Mouse (Mus musculus): ENCODE data around the gene Sds. TPM values are rescaled to one million over a fixed set of nuclear protein-coding genes. Genes with fewer than 3 reads are reported as not detected.
A peak's percentile ranks its signal among the peaks of the same experiment; 100 is the strongest.

The Sds gene
- polyA plus RNA-seq, 1 experiment: not detected

DNA sequence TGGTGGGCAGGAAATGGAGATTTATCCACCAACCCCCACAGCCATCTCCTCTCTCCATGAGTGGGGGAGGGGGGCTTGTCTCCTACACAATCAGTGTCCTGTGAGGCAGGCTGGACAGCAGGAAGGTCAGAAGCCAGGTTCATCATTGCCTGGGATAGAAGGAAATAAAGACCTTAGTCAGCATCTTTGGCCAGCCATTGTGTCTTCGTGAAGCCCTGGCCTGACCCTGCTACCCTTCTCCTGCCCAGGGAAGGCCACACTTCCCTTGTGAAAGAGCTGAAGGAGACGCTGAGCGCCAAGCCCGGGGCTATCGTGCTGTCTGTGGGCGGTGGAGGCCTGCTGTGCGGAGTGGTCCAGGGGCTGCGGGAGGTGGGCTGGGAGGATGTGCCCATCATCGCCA is 4.9 kb downstream of the Sds start:
- TF ChIP-seq POLR2A (IDR thresholded peaks at IDR 0.05; ENCODE audit: low read depth, low read length) (no peak), CTCF (IDR thresholded peaks at IDR 0.05; ENCODE audit: borderline replicate concordance, insufficient read depth, low read length) (no peak)
- Histone ChIP-seq H3K4me1 (ENCODE audit: control insufficient read depth, insufficient read depth, low read length) (no peaks in the 10 kb centered on the region), H3K4me3 (ENCODE audit: insufficient read depth, low read length) (no peak overlapping the region), H3K27ac (ENCODE audit: insufficient read depth, low read length) (no peak overlapping the region)

DNA sequence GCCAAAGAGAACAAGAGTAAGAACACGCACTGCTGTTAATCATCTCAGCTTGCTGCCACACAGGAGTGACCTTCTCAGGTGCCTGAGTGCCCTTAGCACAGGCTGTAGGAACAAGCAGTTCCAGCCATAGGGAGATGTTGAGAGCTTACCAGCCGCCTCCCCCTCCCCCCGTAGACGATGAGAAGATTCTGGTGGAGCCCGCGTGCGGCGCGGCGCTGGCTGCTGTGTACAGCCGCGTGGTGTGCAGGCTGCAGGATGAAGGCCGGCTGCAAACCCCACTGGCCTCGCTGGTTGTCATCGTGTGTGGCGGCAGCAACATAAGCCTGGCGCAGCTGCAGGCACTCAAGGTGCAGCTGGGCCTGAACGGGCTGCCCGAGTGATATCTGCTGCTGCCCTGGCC is 7.1 kb downstream of the Sds start:
- Histone ChIP-seq H3K4me3 (ENCODE audit: insufficient read depth, low read length) (no peak overlapping the region), H3K27ac (ENCODE audit: insufficient read depth, low read length) (no peak overlapping the region), H3K4me1 (ENCODE audit: control insufficient read depth, insufficient read depth, low read length) (no peaks in the 10 kb centered on the region)
- TF ChIP-seq CTCF (IDR thresholded peaks at IDR 0.05; ENCODE audit: borderline replicate concordance, insufficient read depth, low read length) (no peak), POLR2A (IDR thresholded peaks at IDR 0.05; ENCODE audit: low read depth, low read length) (no peak)

DNA sequence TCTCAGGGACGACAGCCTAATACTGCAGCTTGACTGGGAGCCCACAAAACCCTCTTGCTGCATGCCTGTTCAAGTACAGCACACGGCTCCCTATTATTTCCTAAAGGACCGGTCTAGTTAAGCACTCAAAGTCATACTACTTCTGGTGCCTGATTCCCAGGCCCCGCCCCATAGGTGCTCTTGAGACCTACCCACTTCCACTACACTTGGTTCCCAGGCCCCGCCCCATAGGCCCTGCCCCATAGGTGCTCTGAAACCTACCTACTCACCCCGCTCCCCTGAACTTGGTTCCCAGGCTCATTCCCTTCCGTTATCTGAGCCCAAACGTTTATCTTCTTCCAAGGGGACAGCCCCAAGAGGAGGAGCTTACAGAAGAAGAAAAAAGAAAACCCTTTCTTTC is 11.5 kb downstream of the Sds start:
- H3K4me3 ChIP-seq (ENCODE audit: insufficient read depth, low read length): no peak overlapping the region
- H3K4me1 ChIP-seq (ENCODE audit: control insufficient read depth, insufficient read depth, low read length): no peaks in the 10 kb centered on the region
- TF ChIP-seq POLR2A (IDR thresholded peaks at IDR 0.05; ENCODE audit: low read depth, low read length): no peak
- TF ChIP-seq CTCF (IDR thresholded peaks at IDR 0.05; ENCODE audit: borderline replicate concordance, insufficient read depth, low read length): no peak
- H3K27ac ChIP-seq (ENCODE audit: insufficient read depth, low read length): no peak overlapping the region

DNA sequence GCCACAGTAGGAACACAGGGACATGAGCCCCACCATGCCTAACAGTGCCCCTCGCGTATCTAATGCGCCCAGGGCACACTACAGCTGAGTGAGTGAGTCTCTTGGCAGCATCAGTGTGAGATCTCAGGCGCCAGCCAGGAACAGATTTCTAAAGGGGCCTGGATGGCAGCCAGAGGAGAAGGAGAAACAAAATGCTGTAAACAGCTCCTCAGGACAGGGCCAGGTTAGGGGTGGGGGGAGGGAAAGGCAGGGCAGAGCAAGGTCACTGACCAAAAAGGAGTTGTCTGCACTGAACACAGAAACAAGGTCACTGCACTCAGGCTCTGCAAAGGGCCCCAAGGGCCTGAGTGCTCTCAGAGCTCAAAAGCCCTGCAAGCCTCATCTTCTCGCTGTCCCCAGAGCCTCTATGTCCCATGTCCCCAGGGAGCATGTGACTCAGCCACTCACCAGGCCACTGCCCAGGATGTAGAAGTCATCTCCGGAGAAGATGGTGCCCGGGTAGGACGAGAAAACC is 14.4 kb downstream of the Sds start:
- no peak for TF ChIP-seq POLR2A (IDR thresholded peaks at IDR 0.05; ENCODE audit: low read depth, low read length)
- TF ChIP-seq CTCF (IDR thresholded peaks at IDR 0.05; ENCODE audit: borderline replicate concordance, insufficient read depth, low read length): no peak
- no peak overlapping the region for H3K27ac ChIP-seq (ENCODE audit: insufficient read depth, low read length)
- H3K4me1 ChIP-seq (ENCODE audit: control insufficient read depth, insufficient read depth, low read length): no peaks in the 10 kb centered on the region
- no peak overlapping the region for H3K4me3 ChIP-seq (ENCODE audit: insufficient read depth, low read length)

DNA sequence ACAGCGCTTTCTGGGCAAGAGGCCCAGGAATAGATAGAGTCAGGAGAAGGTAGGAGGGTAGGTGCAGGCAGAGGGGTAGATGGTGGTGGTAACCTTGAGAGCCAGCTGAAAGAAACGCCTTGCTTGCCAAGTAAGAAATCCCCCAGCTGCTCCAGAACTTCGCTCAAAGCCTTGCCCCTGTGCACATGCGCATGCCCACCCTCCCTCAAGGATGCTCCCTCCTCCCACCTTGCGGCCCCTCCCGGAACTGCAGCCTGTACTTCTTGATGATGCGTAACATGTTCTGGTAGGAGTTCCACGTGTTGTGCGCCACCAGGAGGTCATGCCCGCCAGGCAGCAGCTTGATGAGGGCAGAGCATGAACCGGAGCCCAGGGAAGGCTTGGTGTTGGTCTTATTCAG is 16.1 kb downstream of the Sds start:
- Histone ChIP-seq H3K4me3 (ENCODE audit: insufficient read depth, low read length) (no peak overlapping the region), H3K27ac (ENCODE audit: insufficient read depth, low read length) (no peak overlapping the region), H3K4me1 (ENCODE audit: control insufficient read depth, insufficient read depth, low read length) (no peaks in the 10 kb centered on the region)
- TF ChIP-seq CTCF (IDR thresholded peaks at IDR 0.05; ENCODE audit: borderline replicate concordance, insufficient read depth, low read length) (peak; percentile 29; the same call in 1 of the 2 replicates), POLR2A (IDR thresholded peaks at IDR 0.05; ENCODE audit: low read depth, low read length) (no peak)

DNA sequence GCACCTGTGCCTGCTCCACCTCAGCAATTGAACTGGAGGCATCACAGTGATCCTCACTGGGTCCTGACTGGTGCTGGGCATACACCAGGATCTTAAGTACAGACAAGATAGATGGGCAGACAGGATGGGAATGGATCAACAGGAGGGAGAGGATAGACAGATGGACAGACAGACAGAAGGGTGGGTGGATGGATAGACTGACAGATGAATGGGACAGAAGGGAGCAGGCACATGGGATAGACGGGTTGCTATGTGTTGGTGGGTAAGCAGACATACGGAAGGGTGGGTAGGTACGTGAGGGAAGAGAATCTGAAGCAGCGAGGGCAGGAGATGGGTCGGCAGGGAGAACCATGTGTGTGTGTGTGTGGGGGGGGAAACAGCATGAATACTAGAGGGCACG is 17.1 kb downstream of the Sds start:
- TF ChIP-seq POLR2A (IDR thresholded peaks at IDR 0.05; ENCODE audit: low read depth, low read length) (no peak), CTCF (IDR thresholded peaks at IDR 0.05; ENCODE audit: borderline replicate concordance, insufficient read depth, low read length) (no peak)
- Histone ChIP-seq H3K27ac (ENCODE audit: insufficient read depth, low read length) (no peak overlapping the region), H3K4me3 (ENCODE audit: insufficient read depth, low read length) (no peak overlapping the region), H3K4me1 (ENCODE audit: control insufficient read depth, insufficient read depth, low read length) (no peaks in the 10 kb centered on the region)

DNA sequence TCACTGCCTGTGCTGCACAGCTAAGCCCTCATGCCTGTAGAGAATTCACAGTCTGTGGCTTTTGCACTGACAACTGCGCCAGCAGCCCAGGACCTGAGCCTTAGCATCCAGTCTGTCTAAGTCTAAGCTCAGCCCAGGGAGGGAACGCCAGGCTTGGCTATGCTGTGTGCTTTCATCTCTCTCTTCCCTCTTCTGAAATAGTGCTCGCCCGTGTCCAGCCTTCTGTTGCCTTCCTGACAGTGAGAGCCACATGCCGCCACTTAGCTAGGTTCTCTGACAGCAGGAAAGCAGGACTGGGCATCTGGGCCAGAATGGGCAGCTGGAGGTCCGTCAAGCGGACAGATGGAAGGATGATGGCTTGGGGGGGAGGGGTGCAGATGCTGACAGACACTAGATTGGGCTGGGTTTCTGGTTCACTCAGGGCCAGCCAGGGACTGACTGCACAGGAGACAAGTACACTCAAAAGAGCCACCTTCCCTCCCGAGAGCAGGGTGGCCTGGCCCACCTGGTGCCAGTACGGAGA is 17.6 kb downstream of the Sds start:
- Histone ChIP-seq H3K4me1 (ENCODE audit: control insufficient read depth, insufficient read depth, low read length) (no peaks in the 10 kb centered on the region), H3K4me3 (ENCODE audit: insufficient read depth, low read length) (no peak overlapping the region)
- no peak for TF ChIP-seq POLR2A (IDR thresholded peaks at IDR 0.05; ENCODE audit: low read depth, low read length)
- TF ChIP-seq CTCF (IDR thresholded peaks at IDR 0.05; ENCODE audit: borderline replicate concordance, insufficient read depth, low read length): no peak

DNA sequence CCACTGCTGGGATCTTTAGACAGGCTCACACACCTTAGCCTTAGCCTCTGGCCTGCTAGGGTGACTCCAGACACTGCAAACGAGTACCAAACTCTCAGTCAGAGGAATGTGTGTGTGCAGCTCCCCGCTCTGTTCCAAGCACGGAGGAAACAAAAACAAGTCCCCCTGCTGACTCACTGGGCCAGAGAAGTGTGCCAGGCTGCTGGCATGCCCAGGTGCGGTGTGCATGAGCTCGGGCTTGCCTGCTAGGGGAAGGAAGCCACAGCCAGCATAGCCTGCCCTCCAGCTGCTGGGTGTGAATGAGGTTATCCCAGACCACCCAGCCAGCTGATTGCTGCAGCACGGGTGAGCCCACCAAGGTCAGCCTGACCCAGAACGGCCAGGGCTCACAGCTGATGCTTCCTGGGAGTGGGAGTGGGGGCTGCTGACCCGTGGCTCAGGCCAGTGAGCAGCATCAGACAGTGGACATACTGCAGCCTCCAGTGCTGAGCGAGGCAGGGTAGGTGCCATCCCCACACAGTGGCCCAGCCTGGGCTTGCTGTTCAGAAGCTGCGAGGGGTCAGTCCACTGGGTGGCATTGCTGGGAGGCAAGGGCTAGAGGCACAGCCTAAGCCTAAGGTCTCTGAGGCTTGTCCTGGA is 18.9 kb downstream of the Sds start:
- Histone ChIP-seq H3K27ac (ENCODE audit: insufficient read depth, low read length) (no peak overlapping the region), H3K4me3 (ENCODE audit: insufficient read depth, low read length) (no peak overlapping the region), H3K4me1 (ENCODE audit: control insufficient read depth, insufficient read depth, low read length) (no peaks in the 10 kb centered on the region)
- TF ChIP-seq POLR2A (IDR thresholded peaks at IDR 0.05; ENCODE audit: low read depth, low read length) (no peak), CTCF (IDR thresholded peaks at IDR 0.05; ENCODE audit: borderline replicate concordance, insufficient read depth, low read length) (no peak)

More for the DNA sequence above, 17.6 kb downstream of the Sds start:
- no peak overlapping the region for H3K27ac ChIP-seq (ENCODE audit: insufficient read depth, low read length)

DNA sequence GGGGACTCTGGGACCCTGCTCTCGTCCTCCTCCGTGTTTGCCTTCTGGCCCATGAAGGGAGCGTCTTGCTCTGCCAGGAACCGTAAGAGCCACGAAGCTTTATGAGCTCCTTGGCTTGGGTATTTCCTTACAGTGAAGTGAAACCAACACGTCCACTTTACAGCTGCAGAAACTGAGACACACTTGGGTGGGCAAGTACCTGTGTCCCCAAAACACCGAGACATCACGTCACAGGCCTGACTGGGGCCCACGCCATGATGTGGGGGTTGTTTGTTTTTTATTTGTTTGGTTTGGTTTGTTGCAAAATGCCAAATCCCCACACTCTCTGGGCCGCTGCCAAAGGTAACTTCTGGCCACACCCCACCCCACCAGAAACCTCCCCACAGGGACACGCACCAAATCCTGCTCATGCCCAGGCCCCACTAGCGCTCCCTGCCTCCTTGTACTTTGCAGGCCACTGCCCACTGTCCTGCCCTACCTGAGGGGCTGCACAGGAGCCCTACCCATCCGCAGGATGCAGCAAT is 19.4 kb downstream of the Sds start:
- Histone ChIP-seq H3K27ac (ENCODE audit: insufficient read depth, low read length) (no peak overlapping the region), H3K4me3 (ENCODE audit: insufficient read depth, low read length) (no peak overlapping the region), H3K4me1 (ENCODE audit: control insufficient read depth, insufficient read depth, low read length) (no peaks in the 10 kb centered on the region)
- TF ChIP-seq POLR2A (IDR thresholded peaks at IDR 0.05; ENCODE audit: low read depth, low read length): no peak
- TF ChIP-seq CTCF (IDR thresholded peaks at IDR 0.05; ENCODE audit: borderline replicate concordance, insufficient read depth, low read length): no peak

DNA sequence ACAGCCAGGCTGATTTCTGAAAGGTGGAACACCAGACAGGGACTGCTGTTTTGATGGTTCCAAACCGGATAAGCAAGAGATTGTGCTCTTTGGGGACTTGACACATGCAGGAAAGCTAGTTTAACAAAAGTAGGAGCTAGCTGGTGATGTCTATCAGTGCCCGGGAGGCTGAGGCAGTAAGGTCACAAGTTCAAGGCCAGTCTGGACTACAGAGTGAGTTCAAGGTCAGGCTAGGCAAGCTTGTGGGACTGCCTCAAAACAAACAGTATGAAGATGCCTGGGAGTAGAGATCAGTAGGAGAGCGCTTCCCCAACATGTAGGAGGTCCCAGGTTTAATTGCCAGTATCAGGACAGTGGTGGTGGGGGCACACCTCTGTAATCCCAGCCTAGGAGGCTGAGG is 20.7 kb downstream of the Sds start:
- no peaks in the 10 kb centered on the region for H3K4me1 ChIP-seq (ENCODE audit: control insufficient read depth, insufficient read depth, low read length)
- no peak overlapping the region for H3K4me3 ChIP-seq (ENCODE audit: insufficient read depth, low read length)
- H3K27ac ChIP-seq (ENCODE audit: insufficient read depth, low read length): no peak overlapping the region
- no peak for TF ChIP-seq CTCF (IDR thresholded peaks at IDR 0.05; ENCODE audit: borderline replicate concordance, insufficient read depth, low read length)
- no peak for TF ChIP-seq POLR2A (IDR thresholded peaks at IDR 0.05; ENCODE audit: low read depth, low read length)
